Mouse (Mus musculus) limb, embryonic 12.5 days (tissue): ENCODE measurements around the gene Mrpl43. TPM values are rescaled to one million over a fixed set of nuclear protein-coding genes. Genes with fewer than 3 reads are reported as not detected.

ENCODE experiments used
- ATAC-seq: fragments of 200-750 bp; cut with Nextera tagmentation; 2 replicates; pipeline ENCODE4 v1.8.0; 2017; ENCODE audit warnings: low read depth, moderate TSS enrichment; ENCODE audit not compliant: insufficient number of reproducible peaks, insufficient read depth, low FRiP score, low TSS enrichment
- H3K27ac ChIP-seq: fragments of 300-500 bp; sonication (generic); 2 replicates; pipeline ENCODE4 v1.5.1; 2016; ENCODE audit warnings: mild to moderate bottlenecking, moderate library complexity
- H3K27me3 ChIP-seq: fragments of 300-500 bp; sonication (generic); 2 replicates; pipeline ENCODE4 v1.6.1; 2016; ENCODE audit warnings: mild to moderate bottlenecking, moderate library complexity
- H3K36me3 ChIP-seq: fragments of 300-500 bp; sonication (generic); 2 replicates; pipeline ENCODE4 v1.6.1; 2016; ENCODE audit warnings: mild to moderate bottlenecking, moderate library complexity
- H3K4me1 ChIP-seq: fragments of 300-500 bp; sonication (generic); replicated peaks from 2 replicates; pipeline ENCODE4 v1.6.1; 2016
- H3K4me2 ChIP-seq: fragments of 300-500 bp; sonication (generic); 2 replicates; pipeline ENCODE4 v1.6.1; 2016; ENCODE audit warnings: mild to moderate bottlenecking, moderate library complexity
- H3K4me3 ChIP-seq: fragments of 300-500 bp; sonication (generic); replicated peaks from 2 replicates; pipeline ENCODE4 v1.5.1; 2016; ENCODE audit warnings: mild to moderate bottlenecking
- H3K9ac ChIP-seq: fragments of 300-500 bp; sonication (generic); replicated peaks from 2 replicates; pipeline ENCODE4 v1.6.1; 2016; ENCODE audit warnings: mild to moderate bottlenecking, moderate library complexity
- H3K9me3 ChIP-seq: fragments of 300-500 bp; sonication (generic); 2 replicates; pipeline ENCODE4 v1.6.1; 2016; ENCODE audit warnings: mild to moderate bottlenecking, moderate library complexity
- WGBS: fragments of 180-500 bp; shearing (Covaris S2); methylation state at CpG from one replicate; pipeline ENCODE4 v1.1.7; 2016; 5-methylcytosine and 5-hydroxymethylcytosine counted together
- polyA plus RNA-seq: library from polyadenylated mRNA; unstranded; fragments of >200 nt; fragmentation: Nextera tagmentation; extraction: Ambion mirVana; gene quantifications from 2 replicates; pipeline ENCODE4 v1.2.1, GENCODE M21; 2016

Mrpl43 gene
- polyA plus RNA-seq, 1 experiment from 2014 or later: 77.5 TPM

GRCm38 (mm10) chr19:45005444-45005843, 798 bp downstream of the Mrpl43 start, which contains the start of gene Twnk:
TSS of gene Twnk (plus strand) at chr19:45005663.
- WGBS: 13% methylated on average over 16 of the region's 16 CpGs
- Histone ChIP-seq H3K9me3 (no peaks in the 10 kb centered on the region), H3K27me3 (no peaks in the 10 kb centered on the region), H3K4me3 (peak within 1 kb of the TSS; percentile 72), H3K27ac (peak within 1 kb of the TSS; percentile 75), H3K9ac (peak within 1 kb of the TSS; percentile 76), H3K4me2 (peak within 1 kb of the TSS; percentile 97), H3K36me3 (peaks cover 71% of the 10 kb centered on the region), H3K4me1 (peaks cover 21% of the 10 kb centered on the region)
- no peak for ATAC-seq

- Histone ChIP-seq H3K27ac (no peak overlapping the region), H3K4me1 (peaks cover 18% of the 10 kb centered on the region), H3K4me2 (no peak overlapping the region), H3K36me3 (peaks cover 74% of the 10 kb centered on the region), H3K4me3 (no peak overlapping the region), H3K9ac (no peak overlapping the region), H3K27me3 (no peaks in the 10 kb centered on the region), H3K9me3 (no peaks in the 10 kb centered on the region)
- WGBS: 85% methylated on average over 7 of the region's 7 CpGs
- no peak for ATAC-seq
These were observed 2.3 kb downstream of the Mrpl43 start for GRCm38 (mm10) chr19:45003740-45004516.

GRCm38 (mm10) chr19:45002301-45002700, 3.9 kb downstream of the Mrpl43 start:
- WGBS: 65% methylated on average over 3 of the region's 3 CpGs
- Histone ChIP-seq H3K9me3 (no peaks in the 10 kb centered on the region), H3K27ac (no peak overlapping the region), H3K36me3 (peaks cover 79% of the 10 kb centered on the region), H3K4me2 (no peak overlapping the region), H3K4me1 (peaks cover 14% of the 10 kb centered on the region), H3K9ac (no peak overlapping the region), H3K4me3 (no peak overlapping the region), H3K27me3 (no peaks in the 10 kb centered on the region)
- no peak for ATAC-seq

GRCm38 (mm10) chr19:44999647-45000046, 6.6 kb downstream of the Mrpl43 start:
- Histone ChIP-seq H3K4me2 (no peak overlapping the region), H3K27me3 (no peaks in the 10 kb centered on the region), H3K9me3 (no peaks in the 10 kb centered on the region), H3K36me3 (peaks cover 87% of the 10 kb centered on the region), H3K4me3 (no peak overlapping the region), H3K4me1 (no peaks in the 10 kb centered on the region), H3K27ac (no peak overlapping the region), H3K9ac (no peak overlapping the region)
- ATAC-seq: no peak
- 91% methylated on average over 8 of the region's 8 CpGs for WGBS

GRCm38 (mm10) chr19:44997786-44998185, 8.5 kb downstream of the Mrpl43 start:
- no peak overlapping the region for H3K4me3 ChIP-seq
- WGBS: 74% methylated on average over 11 of the region's 11 CpGs

GRCm38 (mm10) chr19:44992712-44993111, 13.5 kb downstream of the Mrpl43 start:
- no peak overlapping the region for H3K4me3 ChIP-seq
- H3K9me3 ChIP-seq: no peaks in the 10 kb centered on the region
- WGBS: 54% methylated on average over 7 of the region's 7 CpGs
- no peak overlapping the region for H3K27ac ChIP-seq
- H3K4me1 ChIP-seq: peaks cover 33% of the 10 kb centered on the region
- 0 out of 2 replicates have a peak overlapping the region, but pooled peaks have one; percentile 18 for H3K9ac ChIP-seq
- no peaks in the 10 kb centered on the region for H3K27me3 ChIP-seq
- no peak for ATAC-seq
- H3K4me2 ChIP-seq: no peak overlapping the region
- H3K36me3 ChIP-seq: peaks cover 36% of the 10 kb centered on the region

More at GRCm38 (mm10) chr19:44997786-44998185, 8.5 kb downstream of the Mrpl43 start:
- ATAC-seq: no peak
- H3K27me3 ChIP-seq: no peaks in the 10 kb centered on the region
- H3K4me1 ChIP-seq: no peaks in the 10 kb centered on the region
- H3K9ac ChIP-seq: no peak overlapping the region
- H3K27ac ChIP-seq: no peak overlapping the region
- peaks cover 80% of the 10 kb centered on the region for H3K36me3 ChIP-seq
- H3K4me2 ChIP-seq: no peak overlapping the region
- no peaks in the 10 kb centered on the region for H3K9me3 ChIP-seq

GRCm38 (mm10) chr19:44992246-44992645, 14.0 kb downstream of the Mrpl43 start:
- H3K4me3 ChIP-seq: no peak overlapping the region
- ATAC-seq: no peak

GRCm38 (mm10) chr19:44991031-44991430, 15.2 kb downstream of the Mrpl43 start:
- H3K9me3 ChIP-seq: no peaks in the 10 kb centered on the region
- H3K4me3 ChIP-seq: no peak overlapping the region
- no peaks in the 10 kb centered on the region for H3K27me3 ChIP-seq
- 81% methylated on average over 8 of the region's 8 CpGs for WGBS
- peaks cover 22% of the 10 kb centered on the region; the same call in 1 of the 2 replicates for H3K36me3 ChIP-seq
- H3K4me1 ChIP-seq: peaks cover 37% of the 10 kb centered on the region
- no peak overlapping the region for H3K9ac ChIP-seq
- no peak overlapping the region for H3K27ac ChIP-seq
- ATAC-seq: no peak
- H3K4me2 ChIP-seq: 0 out of 2 replicates have a peak overlapping the region, but pooled peaks have one; percentile 93

More at GRCm38 (mm10) chr19:44992246-44992645, 14.0 kb downstream of the Mrpl43 start:
- H3K9ac ChIP-seq: 0 out of 2 replicates have a peak overlapping the region, but pooled peaks have one; percentile 18
- H3K36me3 ChIP-seq: peaks cover 32% of the 10 kb centered on the region; the same call in 1 of the 2 replicates
- H3K4me2 ChIP-seq: no peak overlapping the region
- H3K27ac ChIP-seq: no peak overlapping the region
- no peaks in the 10 kb centered on the region for H3K27me3 ChIP-seq
- H3K4me1 ChIP-seq: peaks cover 37% of the 10 kb centered on the region
- 36% methylated on average over 7 of the region's 7 CpGs for WGBS
- H3K9me3 ChIP-seq: no peaks in the 10 kb centered on the region

- 4% methylated on average over 22 of the region's 22 CpGs for WGBS
- H3K27ac ChIP-seq: peak overlapping the region; percentile 64; the same call in 1 of the 2 replicates
- no peaks in the 10 kb centered on the region for H3K9me3 ChIP-seq
- H3K4me2 ChIP-seq: peak overlapping the region; percentile 93
- H3K4me1 ChIP-seq: peaks cover 37% of the 10 kb centered on the region
- peak overlapping the region; percentile 72 for H3K4me3 ChIP-seq
- ATAC-seq: no peak
- H3K9ac ChIP-seq: peak overlapping the region; percentile 86
- no peaks in the 10 kb centered on the region for H3K27me3 ChIP-seq
- peaks cover 20% of the 10 kb centered on the region; the same call in 1 of the 2 replicates for H3K36me3 ChIP-seq
These were observed 16.4 kb downstream of the Mrpl43 start for GRCm38 (mm10) chr19:44989567-44990495.

GRCm38 (mm10) chr19:44988831-44989566, 17.2 kb downstream of the Mrpl43 start, which contains the start of gene Sema4g:
TSS of gene Sema4g (plus strand) at chr19:44989101.
- Histone ChIP-seq H3K27me3 (no peaks in the 10 kb centered on the region), H3K27ac (peak within 1 kb of the TSS; percentile 64), H3K9me3 (no peaks in the 10 kb centered on the region), H3K4me1 (peaks cover 37% of the 10 kb centered on the region), H3K36me3 (peaks cover 17% of the 10 kb centered on the region; the same call in 1 of the 2 replicates), H3K9ac (peak within 1 kb of the TSS; percentile 86), H3K4me3 (peak within 1 kb of the TSS; percentile 72), H3K4me2 (peak within 1 kb of the TSS; percentile 93)
- 0 out of 2 replicates have a peak, but pooled peaks have one; percentile 63 for ATAC-seq
- under 1% methylated on average over 53 of the region's 58 CpGs for WGBS
